Mouse (Mus musculus) cerebellum, adult 2 months (tissue): ENCODE measurements around the gene Col20a1. TPM values are rescaled to one million over a fixed set of nuclear protein-coding genes. Genes with fewer than 3 reads are reported as not detected.
A peak's percentile ranks its signal among the peaks of the same experiment; 100 is the strongest.

Source experiments
- DNase-seq, 2 experiments: peaks; one replicate each; pipeline ENCODE4 v3.0.0; 2021
- H3K27ac ChIP-seq: fragments of 200-500 bp; 2 replicates; pipeline ENCODE4 v1.5.1; 2012; ENCODE audit warnings: low read length, control low read depth, inconsistent platforms; ENCODE audit not compliant: insufficient read depth
- H3K27me3 ChIP-seq: fragments of 200-500 bp; 2 replicates; pipeline ENCODE4 v1.6.1; 2012; ENCODE audit warnings: inconsistent platforms, mild to moderate bottlenecking, low read length, moderate library complexity; ENCODE audit not compliant: control insufficient read depth, insufficient read depth
- H3K4me1 ChIP-seq: fragments of 200-500 bp; 2 replicates; pipeline ENCODE4 v1.6.1; 2011; ENCODE audit warnings: low read length; ENCODE audit not compliant: control insufficient read depth, insufficient read depth
- H3K4me3 ChIP-seq: fragments of 200-500 bp; replicated peaks from 2 replicates; pipeline ENCODE3; 2011; ENCODE audit warnings: mild to moderate bottlenecking, low read depth, low read length, control low read depth; ENCODE audit not compliant: insufficient read depth
- CTCF ChIP-seq: fragments of 200-500 bp; IDR thresholded peaks from 2 replicates; pipeline ENCODE4 v1.5.1; 2011; ENCODE audit warnings: low read depth, mild to moderate bottlenecking, control low read depth, low read length, moderate library complexity, borderline replicate concordance; ENCODE audit not compliant: insufficient read depth
- POLR2A ChIP-seq: fragments of 200-500 bp; IDR thresholded peaks from 2 replicates; pipeline ENCODE4 v1.6.1; 2011; ENCODE audit warnings: low read length, control low read depth, borderline replicate concordance; ENCODE audit not compliant: insufficient read depth
- WGBS: fragments of 180-500 bp; shearing (Covaris S2); methylation state at CpG from one replicate; pipeline ENCODE4 v1.1.7; 2018; 5-methylcytosine and 5-hydroxymethylcytosine counted together
- polyA plus RNA-seq: library from polyadenylated mRNA; depleted of rRNA; stranded (reverse); fragments of >200 nt; gene quantifications from 2 replicates; pipeline ENCODE4 v1.2.3, GENCODE M21; 2012

Col20a1 gene
- polyA plus RNA-seq, 1 experiment, result 2.6 TPM

DNA sequence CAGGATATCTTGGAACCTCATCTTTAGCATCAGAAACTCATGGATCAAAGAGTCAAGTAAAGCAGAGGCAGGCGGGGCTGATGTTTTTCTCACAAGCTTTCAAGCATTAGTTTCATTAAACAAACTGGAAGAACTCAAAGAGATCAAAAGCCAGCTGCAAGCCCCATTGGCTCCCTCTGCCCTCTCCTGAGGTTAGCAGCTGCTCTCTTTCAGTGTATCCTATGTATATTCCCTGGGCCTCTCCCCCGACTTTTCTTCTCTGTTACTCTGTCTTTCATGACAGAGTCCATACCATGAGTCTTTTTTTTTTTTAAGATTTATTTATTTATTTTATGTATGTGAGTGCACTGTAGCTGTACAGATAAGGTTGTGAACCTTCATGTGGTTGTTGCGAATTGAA lies 26.1 kb upstream of the Col20a1 start:
- TF ChIP-seq POLR2A (no peak), CTCF (no peak)
- H3K4me3 ChIP-seq, result no peak overlapping the region
- no peak for DNase-seq
- H3K4me1 ChIP-seq, result peaks cover 2% of the 10 kb centered on the region
- no peaks in the 10 kb centered on the region for H3K27me3 ChIP-seq
- 85% methylated on average over 3 of the region's 3 CpGs for WGBS
- H3K27ac ChIP-seq, result no peak overlapping the region

DNA sequence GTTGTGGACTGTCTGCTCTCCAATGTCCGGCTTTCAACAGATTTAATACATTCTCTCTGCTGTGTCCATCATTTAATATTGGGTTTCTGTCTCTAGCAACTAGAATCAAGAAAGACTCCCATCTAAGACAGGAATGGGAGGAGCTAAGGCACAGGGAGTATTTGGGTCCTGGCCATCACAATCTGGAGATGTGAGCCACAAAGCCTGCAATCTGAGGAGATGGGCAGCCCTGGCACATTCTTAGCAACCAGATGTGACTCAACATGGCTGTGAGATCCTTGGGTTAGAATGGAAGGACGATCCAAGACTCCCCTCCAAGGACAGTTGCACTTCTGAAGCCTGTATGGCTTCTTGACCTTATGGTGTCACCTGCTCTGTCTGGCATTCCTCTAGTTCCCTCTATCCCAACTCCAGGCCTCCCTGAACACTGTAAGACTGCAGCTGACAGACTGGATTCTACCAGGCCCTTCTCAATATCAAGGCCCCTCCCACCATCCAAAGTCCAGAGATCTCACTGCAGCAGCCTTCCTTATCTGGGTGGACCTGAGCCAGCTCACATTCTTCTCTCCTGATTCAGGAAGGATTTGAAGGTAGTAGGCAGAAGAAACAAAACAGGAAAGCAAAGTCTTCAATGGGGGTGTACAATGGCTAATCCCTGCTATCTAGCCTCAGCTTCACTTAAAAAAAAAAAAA lies 23.6 kb upstream of the Col20a1 start:
- Histone ChIP-seq H3K27me3 (no peaks in the 10 kb centered on the region), H3K4me1 (peaks cover 11% of the 10 kb centered on the region)
- WGBS, result 89% methylated on average over 2 of the region's 2 CpGs

DNA sequence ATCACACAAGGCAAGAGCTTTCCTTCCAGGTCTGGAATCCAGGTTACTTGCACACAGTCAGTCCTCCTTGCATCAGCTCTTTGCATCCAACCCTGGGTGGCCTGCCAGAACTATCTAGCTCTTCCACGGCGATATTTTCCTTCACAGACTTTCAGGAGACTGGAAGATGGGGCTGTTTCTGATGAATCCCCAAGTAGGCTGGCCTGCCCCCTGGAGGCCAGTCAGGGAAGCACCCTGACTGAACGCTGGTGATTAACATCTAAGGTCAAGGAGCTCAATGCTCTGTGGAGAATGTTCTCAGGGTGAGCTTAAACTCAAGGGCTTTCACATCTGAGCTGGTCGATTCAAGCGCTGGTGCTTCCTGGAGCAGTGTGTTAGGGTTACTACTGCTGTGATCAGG lies 22.4 kb upstream of the Col20a1 start:
- no peak for TF ChIP-seq POLR2A
- TF ChIP-seq CTCF, result peak; percentile 94
- H3K27ac ChIP-seq, result no peak overlapping the region
- WGBS, result 3% methylated on average over 5 of the region's 5 CpGs
- DNase-seq, result peak; percentile 78 to 86
- H3K4me1 ChIP-seq, result peaks cover 11% of the 10 kb centered on the region
- H3K4me3 ChIP-seq, result no peak overlapping the region
- H3K27me3 ChIP-seq, result no peaks in the 10 kb centered on the region

More for the DNA sequence above, 23.6 kb upstream of the Col20a1 start:
- no peak overlapping the region for H3K27ac ChIP-seq
- TF ChIP-seq CTCF (no peak), POLR2A (no peak)
- no peak for DNase-seq
- H3K4me3 ChIP-seq, result no peak overlapping the region

DNA sequence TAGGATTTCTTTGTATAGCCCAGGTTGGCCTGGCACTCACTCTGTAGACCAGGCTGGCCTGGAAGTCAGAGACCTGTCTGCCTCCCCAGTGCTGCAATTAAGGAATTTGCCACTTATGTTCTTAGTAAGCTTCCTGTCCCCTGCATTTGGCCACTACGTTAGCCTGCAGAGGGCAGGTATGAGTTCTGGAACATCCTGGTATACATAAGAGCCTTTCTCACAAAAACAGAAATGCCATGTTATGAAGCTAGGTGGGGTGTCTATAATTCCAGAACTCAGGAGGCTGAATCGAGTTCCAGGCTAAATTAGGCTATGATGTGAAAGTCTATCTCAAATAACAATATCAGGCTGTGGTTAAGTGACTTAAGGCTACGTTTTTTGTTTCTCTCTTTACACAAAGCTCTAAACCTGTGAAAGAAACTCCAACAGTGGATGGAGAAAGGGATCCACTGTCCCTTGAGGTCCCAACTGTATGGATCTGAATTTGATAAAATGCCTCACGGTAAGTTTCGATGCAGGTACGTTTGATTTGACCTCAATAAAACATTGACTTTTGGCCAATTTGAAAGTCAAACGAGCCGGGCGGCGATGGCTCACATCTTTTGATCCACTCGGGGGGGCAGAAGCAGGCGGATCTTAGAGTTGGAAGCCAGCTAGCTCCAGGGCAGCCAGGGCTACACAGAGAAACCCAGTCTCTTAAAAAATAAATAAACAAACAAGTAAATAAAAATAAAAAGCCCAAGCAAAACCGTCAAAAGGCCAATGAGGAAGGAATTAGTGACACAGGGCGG lies 20.0 kb upstream of the Col20a1 start:
- H3K4me3 ChIP-seq, result peak overlapping the region; percentile 70
- DNase-seq, result peak; percentile 52 to 61
- peaks cover 11% of the 10 kb centered on the region for H3K4me1 ChIP-seq
- TF ChIP-seq CTCF (peak; percentile 33; the same call in 1 of the 2 replicates), POLR2A (no peak)
- WGBS, result 3% methylated on average over 14 of the region's 14 CpGs
- H3K27ac ChIP-seq, result peak overlapping the region; percentile 89
- H3K27me3 ChIP-seq, result no peaks in the 10 kb centered on the region

DNA sequence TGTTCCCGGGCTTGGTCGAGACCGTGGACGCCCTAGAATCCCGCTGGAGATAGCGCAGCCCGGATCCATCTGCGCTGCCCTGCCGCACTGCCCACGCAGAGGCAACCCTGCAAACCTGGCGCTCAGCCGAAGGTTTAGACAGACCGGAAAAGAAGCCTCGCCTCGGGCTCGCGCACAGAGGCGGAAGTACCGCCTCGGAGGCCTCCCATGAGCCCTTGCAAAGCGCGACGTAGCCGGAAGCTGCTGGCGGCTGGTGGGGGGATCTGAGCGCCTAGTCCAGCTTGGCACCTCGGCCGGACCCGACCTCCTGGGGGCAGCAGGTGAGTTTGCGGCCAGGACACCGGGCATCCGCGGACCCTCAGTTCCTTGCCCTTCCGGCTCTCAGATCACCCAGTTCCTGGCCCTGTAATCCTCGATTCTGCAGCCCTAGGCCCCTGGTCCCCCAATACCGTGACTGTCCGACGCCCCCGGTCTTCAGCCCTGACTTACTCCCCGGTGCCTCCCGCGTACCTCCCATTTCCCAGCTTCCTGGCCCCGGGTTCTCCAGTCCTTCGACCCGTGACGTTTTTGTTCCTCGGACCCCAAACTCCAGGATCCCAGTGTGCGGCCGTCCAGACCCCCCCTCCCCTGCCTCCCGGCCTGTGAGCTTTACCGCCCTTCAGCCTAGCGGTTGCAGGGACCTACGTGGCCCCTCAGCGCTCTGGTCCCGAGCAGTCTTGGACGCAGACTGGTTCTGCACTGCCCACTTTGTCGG lies 19.1 kb upstream of the Col20a1 start, which contains the start of gene Arfgap1:
Gene Arfgap1 (plus strand): TSS at position 216 of the 754 bp plus-strand sequence.
- Histone ChIP-seq H3K4me1 (peaks cover 11% of the 10 kb centered on the region), H3K4me3 (peak within 1 kb of the TSS; percentile 70), H3K27ac (peak within 1 kb of the TSS; percentile 89), H3K27me3 (no peaks in the 10 kb centered on the region)
- under 1% methylated on average over 57 of the region's 57 CpGs for WGBS
- peak; percentile 93 for TF ChIP-seq POLR2A
- TF ChIP-seq CTCF, result no peak
- DNase-seq, result peak; percentile 95 to 96

DNA sequence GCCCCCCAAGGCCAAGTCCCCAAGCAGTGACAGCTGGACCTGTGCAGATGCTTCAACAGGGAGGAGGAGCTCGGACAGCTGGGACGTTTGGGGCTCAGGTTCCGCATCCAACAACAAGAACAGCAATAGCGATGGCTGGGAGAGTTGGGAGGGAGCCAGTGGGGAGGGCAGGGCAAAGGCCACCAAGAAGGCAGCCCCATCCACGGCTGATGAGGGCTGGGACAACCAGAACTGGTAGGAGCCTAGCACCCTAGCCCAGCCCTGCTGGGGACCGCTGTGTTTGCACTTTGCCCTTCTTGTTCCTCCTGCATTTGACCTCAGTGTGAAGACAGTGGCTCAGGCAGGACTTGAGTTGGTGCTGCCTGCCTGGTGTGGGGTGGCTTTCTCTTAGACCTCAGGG lies 5.2 kb upstream of the Col20a1 start:
- DNase-seq, result no peak
- H3K4me1 ChIP-seq, result no peaks in the 10 kb centered on the region
- no peaks in the 10 kb centered on the region for H3K27me3 ChIP-seq
- TF ChIP-seq POLR2A (no peak), CTCF (no peak)
- no peak overlapping the region for H3K4me3 ChIP-seq
- WGBS, result 74% methylated on average over 6 of the region's 6 CpGs
- no peak overlapping the region for H3K27ac ChIP-seq

DNA sequence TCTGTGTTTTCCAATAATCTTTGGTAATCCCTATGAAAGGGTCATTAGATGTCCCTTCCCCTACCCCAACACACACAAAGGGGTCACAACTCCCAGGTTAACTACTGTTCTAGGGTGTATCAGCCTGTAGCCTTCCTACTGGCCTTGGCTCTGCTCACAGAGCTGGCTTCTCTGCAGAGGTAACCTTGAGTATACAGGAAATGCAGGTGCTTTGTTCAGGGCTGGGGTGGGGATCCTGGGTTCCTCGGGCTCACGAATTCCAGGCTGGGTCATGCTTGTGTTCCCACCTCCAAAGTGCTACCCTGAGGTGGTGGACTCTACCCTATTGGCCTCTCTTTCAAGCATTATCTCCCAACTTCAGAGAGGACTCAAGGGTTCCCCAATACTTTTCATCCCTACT lies 700 bp upstream of the Col20a1 start:
- H3K27me3 ChIP-seq, result no peaks in the 10 kb centered on the region
- 79% methylated on average over 2 of the region's 2 CpGs for WGBS
- no peak overlapping the region for H3K4me3 ChIP-seq
- no peak overlapping the region for H3K27ac ChIP-seq
- no peak for DNase-seq
- TF ChIP-seq CTCF, result no peak
- no peak for TF ChIP-seq POLR2A
- no peaks in the 10 kb centered on the region; the same call in 1 of the 2 replicates for H3K4me1 ChIP-seq

DNA sequence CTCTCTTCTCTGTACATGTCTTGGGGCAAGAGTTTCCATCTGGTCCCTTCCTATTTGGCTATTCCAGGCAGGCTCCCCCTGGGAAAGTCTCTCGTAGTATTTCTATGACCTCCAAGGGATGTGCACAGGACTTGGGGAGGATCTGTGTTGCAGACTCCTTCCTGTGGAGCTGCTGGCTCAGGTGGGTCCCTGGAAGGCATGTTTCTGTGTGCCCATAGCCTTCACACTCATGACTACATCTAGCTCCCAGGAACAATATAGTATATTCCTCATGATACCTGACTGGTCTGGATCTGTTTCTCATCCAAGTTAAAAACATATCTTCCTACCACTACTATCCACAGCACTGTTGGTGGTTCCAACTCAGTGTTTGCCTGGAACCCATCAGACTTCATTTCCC lies 666 bp downstream of the Col20a1 start:
- 37% methylated on average over 1 of the region's 1 CpGs for WGBS
- Histone ChIP-seq H3K4me1 (no peaks in the 10 kb centered on the region; the same call in 1 of the 2 replicates), H3K4me3 (no peak overlapping the region), H3K27me3 (no peaks in the 10 kb centered on the region), H3K27ac (no peak overlapping the region)
- no peak for DNase-seq
- TF ChIP-seq POLR2A (no peak), CTCF (no peak)
